ENCODE assay signal across 9 mouse cellular contexts in the genomic region with DNA sequence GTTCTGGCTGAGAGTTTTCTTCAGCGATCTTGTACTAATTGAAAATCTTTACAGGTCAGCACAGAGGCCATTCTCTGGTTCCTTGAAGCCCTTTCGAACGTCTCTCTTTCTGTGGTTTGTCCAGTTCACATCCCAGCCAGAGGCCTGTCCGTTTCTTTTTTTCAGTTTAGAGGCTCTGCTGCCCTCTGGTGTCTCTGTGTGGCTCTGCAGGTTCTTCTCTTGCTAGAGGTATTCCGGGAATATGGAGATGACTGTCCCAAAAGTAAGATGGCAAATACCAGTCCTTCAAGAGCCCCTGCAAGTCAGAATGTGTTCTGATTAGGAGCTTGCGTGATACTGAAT. TPM values are rescaled to one million over a fixed set of nuclear protein-coding genes. Genes with fewer than 3 reads are reported as not detected.
DNase-seq lines count a peak whose midpoint lies in the region; ATAC-seq and TF ChIP-seq lines count a peak whose summit lies in the region.
"Had no signal": no experiment of that assay in that cellular context is flagged by ENCODE, and none has a peak within 500 bp of the region (broad histone marks: within the 10 kb centered on the region; RNA-seq: fewer than 3 reads in every experiment).

No protein-coding gene starts in this region.

- H3K36me3 ChIP-seq in intestine, embryonic 14.5 days (ENCODE audit: control insufficient read depth, insufficient read depth, low read length), result no peaks in the 10 kb centered on the region
- no peaks in the 10 kb centered on the region for H3K36me3 ChIP-seq in intestine, embryonic 15.5 days
- H3K36me3 ChIP-seq in embryonic facial prominence, embryonic 11.5 days (replicated peaks; ENCODE audit: control insufficient read depth, insufficient read depth, low read depth, low read length), result no peaks in the 10 kb centered on the region
- H3K36me3 ChIP-seq in spleen, adult 2 months (ENCODE audit: control insufficient read depth, insufficient read depth, low read length), result no peaks in the 10 kb centered on the region

- no peak for TF ChIP-seq POLR2A in spleen, adult 2 months (IDR thresholded peaks at IDR 0.05; ENCODE audit: low read depth, low read length)

- H3K27me3 ChIP-seq in intestine, embryonic 14.5 days (replicated peaks; ENCODE audit: control insufficient read depth, insufficient read depth, low read length), result no peaks in the 10 kb centered on the region
- H3K27me3 ChIP-seq in intestine, embryonic 15.5 days (replicated peaks), result no peaks in the 10 kb centered on the region
- H3K27me3 ChIP-seq in embryonic facial prominence, embryonic 11.5 days (ENCODE audit: control insufficient read depth, insufficient read depth, low read length), result no peaks in the 10 kb centered on the region
- H3K27me3 ChIP-seq in spleen, adult 2 months (ENCODE audit: control insufficient read depth, insufficient read depth, low read length), result no peaks in the 10 kb centered on the region

- H3K4me3 ChIP-seq in intestine, embryonic 14.5 days (ENCODE audit: low read depth, low read length), result no peak overlapping the region
- H3K4me3 ChIP-seq in intestine, embryonic 15.5 days (replicated peaks), result no peak overlapping the region
- no peak overlapping the region for H3K4me3 ChIP-seq in embryonic facial prominence, embryonic 11.5 days (ENCODE audit: low read depth, low read length)
- peak overlapping the region; percentile 32 for H3K4me3 ChIP-seq in spleen, adult 2 months (ENCODE audit: extremely low read depth, insufficient read depth, insufficient read length)

- peak; percentile 33; the same call in 1 of the 2 replicates for TF ChIP-seq CTCF in spleen, adult 2 months (IDR thresholded peaks at IDR 0.05; ENCODE audit: extremely low read depth, insufficient read depth, insufficient read length, insufficient replicate concordance)

- H3K4me1 ChIP-seq in intestine, embryonic 14.5 days (replicated peaks; ENCODE audit: control insufficient read depth, insufficient read depth, low read length), result no peaks in the 10 kb centered on the region
- H3K4me1 ChIP-seq in intestine, embryonic 15.5 days (replicated peaks), result peaks cover 6% of the 10 kb centered on the region; the same call in 1 of the 2 replicates
- H3K4me1 ChIP-seq in embryonic facial prominence, embryonic 11.5 days (ENCODE audit: control insufficient read depth, insufficient read depth, low read length), result no peaks in the 10 kb centered on the region
- no peaks in the 10 kb centered on the region for H3K4me1 ChIP-seq in spleen, adult 2 months (ENCODE audit: control insufficient read depth, insufficient read depth, insufficient read length)

- no peak overlapping the region for H3K9ac ChIP-seq in intestine, embryonic 14.5 days (ENCODE audit: low read length)
- no peak overlapping the region for H3K9ac ChIP-seq in intestine, embryonic 15.5 days
- no peak overlapping the region for H3K9ac ChIP-seq in embryonic facial prominence, embryonic 11.5 days (replicated peaks; ENCODE audit: low read length)

- WGBS in intestine, embryonic 14.5 days, result 18% methylated on average over 6 of the region's 6 CpGs
- WGBS in intestine, embryonic 15.5 days, result 20% methylated on average over 6 of the region's 6 CpGs
- WGBS in embryonic facial prominence, embryonic 11.5 days, result 13% methylated on average over 6 of the region's 6 CpGs
- 23% methylated on average over 6 of the region's 6 CpGs for WGBS in spleen, adult 2 months

- ATAC-seq in intestine, embryonic 14.5 days (replicated peaks; ENCODE audit: low FRiP score, low TSS enrichment, low read depth), result no peak
- no peak for ATAC-seq in intestine, embryonic 15.5 days
- no peak for ATAC-seq in embryonic facial prominence, embryonic 11.5 days (replicated peaks; ENCODE audit: insufficient number of reproducible peaks, low FRiP score, low TSS enrichment, low read depth)

- no peaks in the 10 kb centered on the region for H3K9me3 ChIP-seq in intestine, embryonic 14.5 days (ENCODE audit: control insufficient read depth, low read length)
- no peaks in the 10 kb centered on the region for H3K9me3 ChIP-seq in intestine, embryonic 15.5 days
- no peaks in the 10 kb centered on the region for H3K9me3 ChIP-seq in embryonic facial prominence, embryonic 11.5 days (replicated peaks; ENCODE audit: control insufficient read depth, low read length)

- peak; percentile 76 for DNase-seq in intestine, embryonic 14.5 days (ENCODE audit: low spot score)
- peak; percentile 54 for DNase-seq in adrenal gland, postnatal 25 days
- peak; percentile 79 for DNase-seq in embryonic facial prominence, embryonic 11.5 days (ENCODE audit: low spot score)
- peak; percentile 62 to 74 for DNase-seq in heart, postnatal 10 days
- DNase-seq in layer of hippocampus, postnatal 10 days (ENCODE audit: low spot score in 2 of 2), result peak; percentile 69 to 70
- peak; percentile 76 for DNase-seq in lung, postnatal 36 days
- peak; percentile 15 to 40 for DNase-seq in spleen, adult 2 months (ENCODE audit: low read depth in 1 of 2, low spot score in 2 of 2)

- H3K27ac ChIP-seq in intestine, embryonic 14.5 days (ENCODE audit: low read depth), result no peak overlapping the region
- H3K27ac ChIP-seq in intestine, embryonic 15.5 days, result no peak overlapping the region
- H3K27ac ChIP-seq in embryonic facial prominence, embryonic 11.5 days (replicated peaks; ENCODE audit: low read depth, low read length), result no peak overlapping the region
- no peak overlapping the region for H3K27ac ChIP-seq in spleen, adult 2 months (ENCODE audit: insufficient read depth, low read length)
- H3K27ac ChIP-seq: macrophage had no signal

- no peak overlapping the region for H3K4me2 ChIP-seq in intestine, embryonic 14.5 days (ENCODE audit: low read length)
- no peak overlapping the region for H3K4me2 ChIP-seq in intestine, embryonic 15.5 days (replicated peaks)
- H3K4me2 ChIP-seq in embryonic facial prominence, embryonic 11.5 days (ENCODE audit: low read depth, low read length), result no peak overlapping the region

- intact Hi-C loops in heart, postnatal 10 days (cut with DNase I), result loop anchor here (1.0 to 5.0 kb wide), 3 partner anchors 52 to 495 kb away; no protein-coding TSS in a partner anchor

RNA-seq across cellular contexts. Expression of a gene that starts 14.8 kb away (rescaled TPM):
- polyA plus RNA-seq in intestine, embryonic 14.5 days (2014; fragmentation: Nextera tagmentation; extraction: Ambion mirVana), result 0.75 and 0.91 TPM in 2 replicates
- 0.78 and 1.1 TPM in 2 replicates for polyA plus RNA-seq in intestine, embryonic 15.5 days (2015; fragmentation: Nextera tagmentation; extraction: Ambion mirVana)
- 0.86 and 0.91 TPM in 2 replicates for total RNA-seq in adrenal gland, postnatal 25 days (2021)
- 0.74 and 0.84 TPM in 2 replicates for polyA plus RNA-seq in embryonic facial prominence, embryonic 11.5 days (2014; fragmentation: Nextera tagmentation; extraction: Ambion mirVana)
- total RNA-seq in heart, postnatal 10 days (2021), result under 1 TPM; 0.45 to 0.97 TPM
- under 1 TPM; 0.51 to 0.73 TPM for total RNA-seq in layer of hippocampus, postnatal 10 days (2021)
- 3.0 and 3.8 TPM in 2 replicates for polyA plus RNA-seq in spleen, adult 2 months (2012; rRNA removed)

RNA-seq across cellular contexts. Expression of a gene that starts 36.4 kb away (rescaled TPM):
- 0.14 and 0.20 TPM in 2 replicates for polyA plus RNA-seq in intestine, embryonic 14.5 days (2014; fragmentation: Nextera tagmentation; extraction: Ambion mirVana)
- 0.78 and 0.79 TPM in 2 replicates for polyA plus RNA-seq in intestine, embryonic 15.5 days (2015; fragmentation: Nextera tagmentation; extraction: Ambion mirVana)
- total RNA-seq in adrenal gland, postnatal 25 days (2021), result 0.62 and 1.2 TPM in 2 replicates
- 0.15 and 0.50 TPM in 2 replicates for polyA plus RNA-seq in embryonic facial prominence, embryonic 11.5 days (2014; fragmentation: Nextera tagmentation; extraction: Ambion mirVana)
- total RNA-seq in heart, postnatal 10 days (2021), result 100 to 1,000 TPM; 205 to 214 TPM
- total RNA-seq in layer of hippocampus, postnatal 10 days (2021), result under 1 TPM; 0.33 to 0.41 TPM
- 0.16 and 0.31 TPM in 2 replicates for polyA plus RNA-seq in spleen, adult 2 months (2012; rRNA removed)
- polyA plus RNA-seq: macrophage had no signal

Comparison
In these comparisons a context has a peak if more than half of its experiments do, and no peak if none do; other contexts are left out.
1. DNase-seq: peak in every context shown above with its lines; median percentile 79 in embryonic facial prominence, embryonic 11.5 days; 76 in intestine, embryonic 14.5 days; 76 in lung, postnatal 36 days; 70 in layer of hippocampus, postnatal 10 days; 68 in heart, postnatal 10 days; 54 in adrenal gland, postnatal 25 days; 28 in spleen, adult 2 months.